Mouse (Mus musculus): ENCODE measurements around the gene Vps72. TPM values are rescaled to one million over a fixed set of nuclear protein-coding genes. Genes with fewer than 3 reads are reported as not detected.
"Not testable (repeated sequence)": the region's sequence is repeated elsewhere in the genome, so short reads cannot be mapped to it uniquely, and the experiment has no call there.

The Vps72 gene
- total RNA-seq, 1 experiment from 2014 or later = 68.4 TPM

DNA sequence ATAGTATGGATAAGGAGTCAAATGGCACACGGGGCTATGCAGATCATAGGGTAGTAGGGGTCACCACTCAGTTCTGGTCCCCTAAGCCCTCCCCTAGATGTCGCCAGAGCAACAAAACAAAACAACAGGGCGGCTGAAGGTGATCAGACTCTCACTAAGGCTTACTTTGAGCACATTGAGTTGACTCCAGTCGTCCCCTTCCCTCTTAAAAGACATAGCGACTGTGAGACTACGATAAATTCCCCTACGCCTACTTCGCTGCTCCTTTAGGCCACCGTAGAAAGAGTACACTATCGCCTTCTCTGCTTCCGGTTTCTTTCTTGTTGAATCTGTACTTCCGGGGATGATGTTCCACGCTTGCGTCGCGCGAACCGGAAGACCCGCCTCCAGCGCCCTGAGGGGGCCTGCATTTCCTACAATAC lies 22.9 kb downstream of the Vps72 start, which contains the start of the genes Scnm1 and Lysmd1:
Gene Scnm1 (minus strand): TSS at position 332 of the 422 bp plus-strand sequence.
Gene Lysmd1 (plus strand): TSS at position 409 of the 422 bp plus-strand sequence.
- peak; percentile 85 for DNase-seq

- DNase-seq = not testable (repeated sequence)
Observed at GRCm38 (mm10) chr3:95134133-95134532, 23.3 kb downstream of the Vps72 start.

DNA sequence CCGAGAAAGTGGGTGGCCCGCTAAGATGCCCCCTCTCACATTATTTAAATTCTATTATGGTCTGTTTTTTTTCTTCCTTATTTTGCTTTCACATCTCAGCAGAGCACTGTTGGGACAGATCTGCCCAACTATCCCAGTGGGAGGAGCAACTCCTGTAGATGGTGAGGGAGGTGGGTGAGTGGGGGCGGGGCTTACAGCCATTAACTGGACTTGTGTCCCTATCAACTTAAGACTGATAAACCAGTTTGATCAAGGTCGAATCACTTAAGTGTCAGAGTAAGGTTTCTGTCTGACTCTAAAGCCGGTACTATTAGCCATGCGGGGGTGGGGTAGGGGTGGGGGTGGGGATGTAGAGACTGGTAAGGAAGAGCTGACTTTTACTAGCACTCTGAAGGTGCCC lies 24.2 kb downstream of the Vps72 start:
- peak; percentile 47 for DNase-seq

GRCm38 (mm10) chr3:95135433-95136052 lies 24.7 kb downstream of the Vps72 start:
- DNase-seq = no peak

DNA sequence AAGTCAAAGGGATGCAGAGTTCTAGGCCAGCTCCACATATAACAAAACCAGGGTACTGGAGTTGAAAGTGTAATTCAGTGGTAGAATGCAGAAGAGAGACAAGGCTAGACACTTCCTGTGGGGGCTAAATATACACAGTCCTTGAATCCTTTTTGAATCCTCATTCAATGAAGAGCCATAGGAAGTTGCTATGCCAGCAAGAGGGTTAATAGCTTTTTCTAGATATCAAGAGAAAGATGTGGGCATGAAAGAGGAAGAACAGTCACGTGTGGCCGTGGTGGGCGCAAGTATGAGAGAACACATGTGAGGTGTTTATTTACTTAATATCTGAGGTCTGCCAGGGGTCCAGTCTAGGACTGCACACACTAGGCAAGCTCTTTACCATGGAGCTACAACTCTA lies 25.5 kb downstream of the Vps72 start:
- DNase-seq = no peak

- no peak for DNase-seq
Observed at GRCm38 (mm10) chr3:95139586-95140288, 28.9 kb downstream of the Vps72 start.

DNA sequence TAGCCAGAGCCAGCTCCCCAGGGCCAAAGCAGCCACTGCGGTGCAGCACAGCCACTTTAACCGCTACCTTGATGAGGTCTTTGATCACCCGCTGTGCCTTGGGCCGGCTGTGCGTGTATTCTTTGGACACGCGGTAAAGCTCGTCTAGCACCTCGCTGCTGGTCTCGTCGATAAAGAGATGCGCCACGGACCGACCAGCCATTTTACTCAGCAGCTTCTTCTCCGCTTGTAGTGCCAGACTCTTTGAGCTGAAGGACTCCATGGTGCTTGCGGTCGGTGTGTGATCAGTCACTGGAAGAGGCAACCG lies 29.4 kb downstream of the Vps72 start:
- DNase-seq = no peak

DNA sequence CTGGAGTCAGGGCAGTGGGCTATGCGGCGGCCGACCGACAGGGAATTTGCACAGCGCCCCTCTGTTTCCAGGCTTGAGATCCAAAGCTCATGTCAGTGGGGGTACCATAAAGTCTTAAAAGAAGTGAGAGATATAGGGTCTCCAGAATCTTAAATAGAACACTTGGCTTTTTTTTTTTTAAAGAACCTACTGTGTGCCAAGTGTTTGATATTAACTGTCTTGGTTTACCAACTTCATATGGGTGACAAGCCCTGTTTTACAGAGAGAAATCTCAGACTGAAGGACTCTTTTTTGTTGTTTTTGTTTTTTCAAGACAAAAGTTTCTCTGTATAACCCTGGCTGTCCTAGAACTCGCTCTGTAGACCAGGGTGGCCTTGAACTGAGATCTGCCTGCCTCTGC lies 30.0 kb downstream of the Vps72 start:
- DNase-seq = no peak

- DNase-seq = no peak
Observed at GRCm38 (mm10) chr3:95141474-95141873, 30.7 kb downstream of the Vps72 start.

DNA sequence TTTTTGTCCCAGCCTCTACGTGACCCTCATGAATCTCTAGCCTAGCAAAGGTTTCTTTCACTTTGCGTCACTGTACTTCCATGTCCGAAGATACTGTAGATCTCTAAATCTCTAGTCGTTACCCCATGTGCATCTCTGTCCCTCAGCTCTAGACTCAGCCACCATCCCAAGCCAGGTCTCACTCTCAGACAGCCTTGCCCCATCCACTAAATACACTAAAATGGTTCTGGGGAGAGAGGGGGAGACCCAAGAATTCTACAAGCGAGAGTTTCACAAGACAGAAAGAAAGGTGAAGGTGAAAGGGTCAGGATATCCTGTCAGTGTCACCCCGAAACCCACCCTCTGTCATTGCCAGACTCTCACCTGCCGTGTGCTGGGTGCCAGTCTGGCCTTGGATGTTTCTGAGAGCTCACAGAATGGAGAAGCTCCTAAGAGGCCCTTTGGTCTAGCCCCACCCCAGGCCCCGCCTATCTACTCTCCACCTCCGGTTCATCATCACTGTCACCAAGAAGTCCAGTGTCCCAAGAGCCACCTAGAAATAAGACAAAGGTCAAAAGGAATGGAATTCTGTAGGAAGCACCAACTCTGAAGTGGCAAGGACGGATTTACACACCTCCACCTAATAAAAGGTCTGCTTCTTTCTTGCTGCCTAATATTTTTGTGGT lies 31.3 kb downstream of the Vps72 start, which contains the start of gene Tnfaip8l2:
Gene Tnfaip8l2 (minus strand): TSS at position 409 of the 665 bp plus-strand sequence.
- DNase-seq = no peak

- DNase-seq = peak; percentile 85
Observed at GRCm38 (mm10) chr3:95142617-95143011, 31.8 kb downstream of the Vps72 start.

GRCm38 (mm10) chr3:95147924-95148323 lies 37.1 kb downstream of the Vps72 start:
- DNase-seq = no peak

GRCm38 (mm10) chr3:95153874-95154273 lies 43.1 kb downstream of the Vps72 start:
- no peak for DNase-seq

DNA sequence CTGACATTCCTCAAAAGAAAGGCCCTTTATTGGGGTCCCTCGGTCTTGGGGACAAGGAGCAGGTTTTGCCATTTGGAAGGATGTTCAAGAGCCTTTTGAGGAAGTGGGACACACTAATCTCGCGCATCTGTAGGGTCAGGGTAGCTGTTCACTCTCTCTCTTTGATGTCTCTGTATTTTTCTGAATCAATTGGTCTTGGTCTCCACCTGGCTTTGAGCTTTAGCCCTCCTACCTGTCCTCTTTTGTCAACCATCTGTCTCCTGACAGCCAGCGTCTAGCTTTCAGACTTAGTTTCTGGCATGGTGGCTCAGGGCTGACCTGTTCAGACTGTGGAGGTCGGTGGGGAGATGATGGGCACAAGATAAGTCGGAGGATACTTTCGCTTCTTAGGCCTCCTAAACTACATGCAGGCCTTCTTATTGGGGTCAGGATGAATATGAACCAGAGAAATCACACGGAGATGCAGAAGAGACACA lies 48.7 kb downstream of the Vps72 start:
- no peak for DNase-seq

- DNase-seq = peak; percentile 92
Observed at GRCm38 (mm10) chr3:95159987-95160963, 49.5 kb downstream of the Vps72 start, which contains the start of gene Sema6c. Sema6c (plus strand) TSS chr3:95160457.

- DNase-seq = no peak
Observed at GRCm38 (mm10) chr3:95161041-95161551, 50.3 kb downstream of the Vps72 start.

- DNase-seq = no peak
Observed at GRCm38 (mm10) chr3:95161618-95162344, 51.0 kb downstream of the Vps72 start.

DNA sequence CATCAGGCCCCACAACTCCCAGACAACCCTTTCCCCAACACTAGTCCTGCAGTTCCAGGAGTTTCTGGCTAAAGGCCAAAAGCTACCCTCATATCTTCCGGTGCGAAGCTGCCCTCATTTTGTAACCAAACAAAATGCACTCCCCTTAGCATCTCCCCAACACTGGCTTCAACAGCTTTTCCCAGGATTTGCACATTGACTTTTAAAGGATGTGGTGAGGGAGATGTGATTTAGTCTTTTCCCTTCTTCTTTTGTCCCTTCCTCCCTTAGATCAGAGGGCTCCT lies 51.5 kb downstream of the Vps72 start:
- DNase-seq = no peak

GRCm38 (mm10) chr3:95163419-95164255 lies 52.8 kb downstream of the Vps72 start:
- no peak for DNase-seq

DNA sequence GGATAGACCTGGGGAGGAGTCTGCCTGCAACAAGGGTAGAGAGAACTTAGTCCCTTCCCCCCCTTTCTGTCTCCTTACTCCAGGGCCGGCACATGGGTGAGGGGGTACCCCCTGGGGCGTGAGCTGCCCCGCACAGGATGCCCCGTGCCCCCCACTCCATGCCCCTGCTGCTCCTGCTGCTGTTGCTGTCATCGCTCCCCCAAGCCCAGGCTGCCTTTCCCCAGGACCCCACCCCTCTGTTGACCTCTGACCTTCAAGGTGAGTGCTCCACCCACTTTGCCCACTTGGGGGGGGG lies 53.4 kb downstream of the Vps72 start:
- no peak for DNase-seq

Measured in adrenal gland, postnatal 25 days (tissue).